Mouse (Mus musculus) limb, embryonic 14.5 days (tissue): ENCODE results near the gene Cbwd1. TPM values are rescaled to one million over a fixed set of nuclear protein-coding genes. Genes with fewer than 3 reads are reported as not detected.
A peak's percentile ranks its signal among the peaks of the same experiment; 100 is the strongest.

Experiments used
- ATAC-seq: fragments of 200-750 bp; cut with Nextera tagmentation; 2 replicates; pipeline ENCODE4 v1.8.0; 2017; ENCODE audit warnings: low read depth, moderate number of reproducible peaks, moderate TSS enrichment; ENCODE audit not compliant: low FRiP score
- DNase-seq: peaks from one replicate; pipeline ENCODE4 v3.0.0-alpha.2; 2015; ENCODE audit warnings: low spot score
- H3K27ac ChIP-seq: fragments of 300-500 bp; sonication (generic); replicated peaks from 2 replicates; pipeline ENCODE4 v1.5.1; 2014; ENCODE audit warnings: low read depth, mild to moderate bottlenecking, low read length, moderate library complexity, mixed read lengths
- H3K27me3 ChIP-seq: fragments of 300-500 bp; sonication (generic); 2 replicates; pipeline ENCODE4 v1.6.1; 2014; ENCODE audit warnings: low read length, mixed read lengths; ENCODE audit not compliant: control insufficient read depth, insufficient read depth
- H3K36me3 ChIP-seq: fragments of 300-500 bp; sonication (generic); 2 replicates; pipeline ENCODE4 v1.6.1; 2014; ENCODE audit warnings: mild to moderate bottlenecking, low read length, moderate library complexity, mixed read lengths; ENCODE audit not compliant: control insufficient read depth, insufficient read depth
- H3K4me1 ChIP-seq: fragments of 300-500 bp; sonication (generic); 2 replicates; pipeline ENCODE4 v1.6.1; 2014; ENCODE audit warnings: antibody characterized with exemption, low read length, mixed read lengths; ENCODE audit not compliant: control insufficient read depth, insufficient read depth
- H3K4me2 ChIP-seq: fragments of 300-500 bp; sonication (generic); replicated peaks from 2 replicates; pipeline ENCODE4 v1.6.1; 2014; ENCODE audit warnings: low read depth, mild to moderate bottlenecking, low read length, moderate library complexity; ENCODE audit not compliant: severe bottlenecking
- H3K4me3 ChIP-seq: fragments of 300-500 bp; sonication (generic); replicated peaks from 2 replicates; pipeline ENCODE4 v1.5.1; 2014; ENCODE audit warnings: low read length
- H3K9ac ChIP-seq: fragments of 300-500 bp; sonication (generic); 2 replicates; pipeline ENCODE4 v1.6.1; 2014; ENCODE audit warnings: mild to moderate bottlenecking, low read depth, low read length, moderate library complexity; ENCODE audit not compliant: severe bottlenecking
- H3K9me3 ChIP-seq: fragments of 300-500 bp; sonication (generic); 2 replicates; pipeline ENCODE4 v1.6.1; 2016; ENCODE audit warnings: low read length; ENCODE audit not compliant: control insufficient read depth
- POLR2A ChIP-seq: fragments of 200-500 bp; IDR thresholded peaks from 2 replicates; pipeline ENCODE4 v1.8.0; 2012; ENCODE audit warnings: inconsistent platforms, mild to moderate bottlenecking, moderate library complexity, borderline replicate concordance; ENCODE audit not compliant: insufficient read depth, insufficient read length; ENCODE audit errors: extremely low read depth
- WGBS: fragments of 180-500 bp; shearing (Covaris S2); extraction: QIAGEN DNeasy Blood & Tissue Kit; methylation state at CpG from one replicate; pipeline ENCODE4 v1.1.7; 2014; 5-methylcytosine and 5-hydroxymethylcytosine counted together
- polyA plus RNA-seq, 2 experiments: library from polyadenylated mRNA; depleted of rRNA in 1 of 2; stranded (reverse) in 1 of 2; unstranded in 1 of 2; fragments of >200 nt; fragmentation: Nextera tagmentation in 1 of 2; extraction: Ambion mirVana in 1 of 2; gene quantifications; 2 replicates each; pipeline versions ENCODE4 v1.2.1 to v1.2.3; 2012 to 2014

The Cbwd1 gene
- polyA plus RNA-seq (2012; rRNA removed) (7.7 and 12.3 TPM in 2 replicates), polyA plus RNA-seq (2014; fragmentation: Nextera tagmentation; extraction: Ambion mirVana) (17.6 and 18.8 TPM in 2 replicates)

DNA sequence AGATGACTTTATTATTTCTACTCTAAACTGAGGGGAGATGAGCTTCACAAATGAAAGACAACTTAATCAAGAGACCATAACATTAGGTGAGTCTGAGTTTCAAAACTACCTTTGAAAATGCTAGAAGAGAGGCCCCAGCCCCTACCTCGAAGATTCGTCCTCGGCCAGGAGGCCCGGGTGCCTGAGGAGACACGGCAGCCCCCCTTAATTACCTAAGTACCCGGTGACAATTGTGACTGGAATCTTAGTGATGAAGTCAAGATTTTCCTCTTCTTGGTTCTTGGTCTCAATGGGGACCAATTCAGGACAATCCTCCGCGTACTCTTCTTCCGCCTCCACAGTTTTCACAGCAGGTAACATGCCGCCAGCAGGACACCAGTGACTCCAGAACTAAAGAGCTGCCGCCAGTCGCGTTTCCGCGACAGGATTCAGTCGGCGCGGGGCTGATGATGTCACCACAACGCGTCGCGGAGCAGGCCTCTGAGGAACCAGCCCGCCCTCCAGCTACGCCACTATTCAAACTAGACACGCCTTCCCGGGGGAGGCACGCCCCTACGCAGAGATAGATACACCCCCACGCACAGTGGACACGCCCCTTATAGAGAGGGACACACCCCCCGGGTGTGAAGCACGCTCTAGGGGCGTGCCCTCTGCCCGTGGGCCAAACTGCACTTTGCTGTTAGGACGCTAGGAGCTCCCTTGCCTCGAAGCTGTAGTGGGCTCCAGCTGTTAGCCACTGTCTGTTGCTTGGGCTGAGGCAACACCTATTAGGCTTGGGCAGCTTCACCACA lies at the start of gene Cbwd1:
Gene Cbwd1, minus strand, starts transcription at position 439 of the 791 bp plus-strand sequence.
- Histone ChIP-seq H3K4me1 (peaks cover 3% of the 10 kb centered on the region), H3K9ac (peak within 1 kb of the TSS; percentile 74), H3K4me3 (peak within 1 kb of the TSS; percentile 78), H3K36me3 (peaks cover under 1% of the 10 kb centered on the region; the same call in 1 of the 2 replicates), H3K27ac (0 out of 2 replicates have a peak within 1 kb of the TSS, but pooled peaks have one; percentile 38), H3K27me3 (no peaks in the 10 kb centered on the region), H3K4me2 (peak within 1 kb of the TSS; percentile 58), H3K9me3 (no peaks in the 10 kb centered on the region)
- WGBS, result under 1% methylated on average over 36 of the region's 36 CpGs
- DNase-seq, result peak; percentile 99
- TF ChIP-seq POLR2A, result peak; percentile 78; the same call in 1 of the 2 replicates
- peak; percentile 100 for ATAC-seq

DNA sequence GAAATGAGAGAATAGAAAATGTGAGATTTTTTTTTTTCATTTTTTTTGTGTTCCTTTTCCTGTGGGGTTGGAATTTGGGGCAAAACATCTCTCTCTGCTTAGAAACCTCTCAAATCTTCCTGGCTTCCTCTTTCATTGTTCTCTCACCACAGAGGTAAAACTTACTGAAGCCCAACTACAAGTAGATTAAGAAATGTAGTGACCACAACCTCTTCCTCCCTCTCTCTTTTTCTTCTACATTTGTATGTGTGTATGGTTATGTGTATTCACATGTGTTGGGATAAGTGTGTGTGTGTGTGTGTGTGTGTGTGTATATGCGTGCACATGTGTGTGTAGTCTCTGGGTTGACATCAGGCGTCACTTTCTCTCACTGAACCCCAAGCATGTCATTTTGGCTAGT lies 47.1 kb upstream of the Cbwd1 start:
- 89% methylated on average over 2 of the region's 2 CpGs for WGBS
- Histone ChIP-seq H3K9me3 (no peaks in the 10 kb centered on the region), H3K4me3 (no peak overlapping the region), H3K9ac (no peak overlapping the region), H3K4me2 (no peak overlapping the region), H3K4me1 (0 out of 2 replicates have a peak, but pooled peaks cover 4% of the 10 kb centered on the region), H3K27me3 (no peaks in the 10 kb centered on the region), H3K27ac (no peak overlapping the region), H3K36me3 (no peaks in the 10 kb centered on the region)
- ATAC-seq (no peak), DNase-seq (no peak)
- TF ChIP-seq POLR2A, result no peak

GRCm38 (mm10) chr19:25006686-25007085 lies 45.3 kb upstream of the Cbwd1 start:
- TF ChIP-seq POLR2A, result no peak
- Histone ChIP-seq H3K36me3 (no peaks in the 10 kb centered on the region), H3K9ac (no peak overlapping the region), H3K4me3 (no peak overlapping the region), H3K4me1 (0 out of 2 replicates have a peak, but pooled peaks cover 4% of the 10 kb centered on the region), H3K27me3 (peaks cover 3% of the 10 kb centered on the region; the same call in 1 of the 2 replicates), H3K4me2 (no peak overlapping the region), H3K9me3 (no peaks in the 10 kb centered on the region), H3K27ac (no peak overlapping the region)
- no peak for ATAC-seq
- DNase-seq, result no peak
- 85% methylated on average over 1 of the region's 1 CpGs for WGBS

- ATAC-seq (no peak), DNase-seq (peak; percentile 54)
- Histone ChIP-seq H3K4me3 (no peak overlapping the region), H3K4me2 (no peak overlapping the region), H3K27ac (no peak overlapping the region), H3K9ac (no peak overlapping the region), H3K36me3 (no peaks in the 10 kb centered on the region), H3K27me3 (peaks cover 31% of the 10 kb centered on the region), H3K4me1 (peaks cover 10% of the 10 kb centered on the region), H3K9me3 (no peaks in the 10 kb centered on the region)
- no peak for TF ChIP-seq POLR2A
- WGBS, result 52% methylated on average over 4 of the region's 4 CpGs
Measured at GRCm38 (mm10) chr19:25003810-25004209, 42.4 kb upstream of the Cbwd1 start.

- H3K4me2 ChIP-seq, result no peak overlapping the region
- peaks cover 37% of the 10 kb centered on the region for H3K27me3 ChIP-seq
- WGBS, result 67% methylated on average over 3 of the region's 3 CpGs
- H3K9me3 ChIP-seq, result no peaks in the 10 kb centered on the region
- H3K4me1 ChIP-seq, result peaks cover 10% of the 10 kb centered on the region
- no peak for DNase-seq
- ATAC-seq, result no peak
- TF ChIP-seq POLR2A, result no peak
- no peak overlapping the region for H3K27ac ChIP-seq
- H3K9ac ChIP-seq, result no peak overlapping the region
- no peak overlapping the region for H3K4me3 ChIP-seq
- H3K36me3 ChIP-seq, result no peaks in the 10 kb centered on the region
Measured at GRCm38 (mm10) chr19:25002828-25003227, 41.4 kb upstream of the Cbwd1 start.
